Mouse (Mus musculus): Measurements from ENCODE around the gene Gm49354.

DNA sequence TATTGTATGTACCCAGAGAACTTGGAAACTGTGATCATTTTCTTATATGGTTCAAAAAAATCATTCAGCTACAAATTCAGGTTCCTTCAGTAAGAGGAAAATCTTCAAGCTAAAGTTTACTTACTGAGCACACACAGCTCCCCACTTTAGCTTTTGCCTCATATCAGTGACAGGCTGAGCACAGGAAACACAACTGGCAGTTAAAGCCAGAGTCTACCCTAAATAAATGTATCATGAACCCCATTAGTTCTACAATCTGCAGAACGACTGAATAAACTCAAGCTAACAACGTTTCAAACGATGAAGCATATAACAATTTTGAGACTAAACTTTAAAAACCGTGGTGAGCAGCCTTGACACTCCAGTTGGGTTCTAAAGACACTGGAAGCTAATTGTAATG, 35.3 kb upstream of the Gm49354 start:
- no peak for TF ChIP-seq EP300 (IDR thresholded peaks at IDR 0.05; ENCODE audit: insufficient read depth, low read depth, low read length)
- no peak for TF ChIP-seq POLR2A (IDR thresholded peaks at IDR 0.05; ENCODE audit: insufficient read depth, low read depth, low read length)

Measured in heart, adult 2 months (tissue).